8 mouse cellular contexts compared by ENCODE assay signal in the genomic region with DNA sequence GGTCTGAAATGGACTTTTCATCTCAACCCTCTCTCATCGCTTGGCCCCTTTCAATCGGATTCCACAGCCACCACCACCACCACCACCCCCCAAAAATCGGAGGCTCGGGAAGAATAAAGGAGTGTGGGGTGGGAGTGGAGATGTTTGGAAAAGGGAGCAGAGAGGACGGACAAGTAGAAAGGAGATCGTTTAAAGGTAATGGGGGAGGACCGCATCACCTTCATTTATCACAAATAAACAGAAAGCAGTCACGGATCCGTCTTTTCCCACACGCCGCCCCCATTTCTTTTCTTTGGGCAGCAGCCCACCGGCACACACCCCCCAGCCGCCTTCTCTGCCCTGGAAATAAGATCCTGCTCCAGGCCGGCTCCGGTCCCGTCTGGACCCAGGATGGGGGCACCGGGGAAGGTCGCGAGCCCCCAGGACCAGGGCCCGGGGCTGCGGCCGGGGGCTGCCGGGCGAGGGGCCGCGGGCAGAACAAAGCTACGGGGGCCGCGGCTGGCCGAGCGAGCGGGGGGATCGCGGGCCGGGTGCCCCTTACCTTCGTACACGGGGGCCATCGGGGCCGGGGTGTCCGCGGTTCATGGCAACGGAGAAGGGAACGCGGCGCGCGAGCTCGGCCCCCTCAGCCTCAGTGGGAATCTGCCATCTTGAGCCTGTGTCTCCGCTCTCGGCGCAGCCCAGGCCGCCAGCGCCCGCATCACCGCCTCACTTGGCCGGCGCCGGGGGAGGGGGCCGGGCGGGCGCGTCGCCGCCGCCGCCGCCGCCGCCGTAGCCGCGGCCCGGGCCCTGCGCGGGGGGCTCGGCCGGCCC. TPM values are rescaled to one million over a fixed set of nuclear protein-coding genes. Genes with fewer than 3 reads are reported as not detected.
A peak's percentile ranks its signal among the peaks of the same experiment; 100 is the strongest.
DNase-seq lines count a peak whose midpoint lies in the region; ATAC-seq and TF ChIP-seq lines count a peak whose summit lies in the region.

TSS of gene Tbxas1 (plus strand) at position 147 of the 813 bp plus-strand sequence.

- peak within 1 kb of the TSS; percentile 24; the same call in 1 of the 2 replicates for H3K27ac ChIP-seq in cerebellum, adult 2 months (ENCODE audit: insufficient read depth, low read length)
- H3K27ac ChIP-seq in forebrain, embryonic 16.5 days (ENCODE audit: low read length) = peak within 1 kb of the TSS; percentile 89
- H3K27ac ChIP-seq in hindbrain, embryonic 11.5 days (ENCODE audit: low read depth, low read length) = peak within 1 kb of the TSS; percentile 90

- WGBS in cerebellum, adult 2 months = 2% methylated on average over 77 of the region's 77 CpGs
- 2% methylated on average over 73 of the region's 77 CpGs for WGBS in forebrain, embryonic 16.5 days
- WGBS in hindbrain, embryonic 11.5 days = 0% methylated on average over 19 of the region's 77 CpGs

- H3K9me3 ChIP-seq in forebrain, embryonic 16.5 days (ENCODE audit: control insufficient read depth, low read length) = no peaks in the 10 kb centered on the region
- H3K9me3 ChIP-seq in hindbrain, embryonic 11.5 days (ENCODE audit: control insufficient read depth, low read length) = no peaks in the 10 kb centered on the region

- peak within 1 kb of the TSS; percentile 65 for H3K4me3 ChIP-seq in cerebellum, adult 2 months (replicated peaks; ENCODE audit: insufficient read depth, low read depth, low read length)
- peak within 1 kb of the TSS; percentile 67 for H3K4me3 ChIP-seq in forebrain, embryonic 16.5 days (replicated peaks; ENCODE audit: low read length)
- peak within 1 kb of the TSS; percentile 98 for H3K4me3 ChIP-seq in hindbrain, embryonic 11.5 days (ENCODE audit: low read depth, low read length)

- H3K36me3 ChIP-seq in forebrain, embryonic 16.5 days (ENCODE audit: control insufficient read depth, insufficient read depth) = no peaks in the 10 kb centered on the region
- no peaks in the 10 kb centered on the region for H3K36me3 ChIP-seq in hindbrain, embryonic 11.5 days (ENCODE audit: control insufficient read depth, insufficient read depth, low read length)

- no peak for TF ChIP-seq POLR2A in cerebellum, adult 2 months (IDR thresholded peaks at IDR 0.05; ENCODE audit: borderline replicate concordance, insufficient read depth, low read length)

- peak; percentile 59 for DNase-seq in MN1 (ENCODE audit: low spot score)
- DNase-seq in cerebellum, adult 2 months = peak; percentile 54 to 57
- peak; percentile 70 for DNase-seq in hindbrain, embryonic 11.5 days (ENCODE audit: low spot score)
- DNase-seq in left cerebral cortex, adult 18-20 months (ENCODE audit: low spot score in 2 of 2) = peak; percentile 56 to 65
- peak; percentile 64 to 76 for DNase-seq in lung, postnatal 4 days
- DNase-seq in right cerebral cortex, postnatal 10 days (ENCODE audit: low spot score in 2 of 2) = peak; percentile 61 to 64
- DNase-seq in urinary bladder, postnatal 4 days (ENCODE audit: low spot score in 2 of 2) = peak; percentile 36 to 65

- H3K27me3 ChIP-seq in cerebellum, adult 2 months (ENCODE audit: control insufficient read depth, insufficient read depth, low read length) = no peaks in the 10 kb centered on the region
- no peaks in the 10 kb centered on the region for H3K27me3 ChIP-seq in forebrain, embryonic 16.5 days (replicated peaks; ENCODE audit: control insufficient read depth, insufficient read depth, low read length)
- H3K27me3 ChIP-seq in hindbrain, embryonic 11.5 days (ENCODE audit: control insufficient read depth, insufficient read depth, low read length) = no peaks in the 10 kb centered on the region

- peak; percentile 47 for ATAC-seq in forebrain, embryonic 16.5 days
- ATAC-seq in hindbrain, embryonic 11.5 days (ENCODE audit: low FRiP score) = peak; percentile 49

- peak within 1 kb of the TSS; percentile 95 for H3K9ac ChIP-seq in forebrain, embryonic 16.5 days (replicated peaks; ENCODE audit: low read depth, low read length)
- peak within 1 kb of the TSS; percentile 99 for H3K9ac ChIP-seq in hindbrain, embryonic 11.5 days (ENCODE audit: low read depth, low read length)

- TF ChIP-seq CTCF in cerebellum, adult 2 months (IDR thresholded peaks at IDR 0.05; ENCODE audit: borderline replicate concordance, insufficient read depth, low read depth, low read length) = no peak

- no peaks in the 10 kb centered on the region for H3K4me1 ChIP-seq in cerebellum, adult 2 months (ENCODE audit: control insufficient read depth, insufficient read depth, low read length)
- peaks cover 29% of the 10 kb centered on the region for H3K4me1 ChIP-seq in forebrain, embryonic 16.5 days (replicated peaks; ENCODE audit: control insufficient read depth, insufficient read depth, low read length)
- peaks cover 11% of the 10 kb centered on the region for H3K4me1 ChIP-seq in hindbrain, embryonic 11.5 days (replicated peaks; ENCODE audit: control insufficient read depth, insufficient read depth, low read length)

- H3K4me2 ChIP-seq in forebrain, embryonic 16.5 days (ENCODE audit: low read length) = peak within 1 kb of the TSS; percentile 70
- H3K4me2 ChIP-seq in hindbrain, embryonic 11.5 days (replicated peaks; ENCODE audit: low read depth, low read length) = peak within 1 kb of the TSS; percentile 61

RNA-seq across cellular contexts. Expression of gene Tbxas1, which starts in this region (rescaled TPM):
- polyA plus RNA-seq in cerebellum, adult 2 months (2012; rRNA removed) = 1.2 TPM in 2 replicates
- polyA plus RNA-seq in forebrain, embryonic 16.5 days (2015; fragmentation: Nextera tagmentation; extraction: Ambion mirVana) = 1.1 and 1.4 TPM in 2 replicates
- 0.69 and 1.4 TPM in 2 replicates for polyA plus RNA-seq in hindbrain, embryonic 11.5 days (2014; fragmentation: Nextera tagmentation; extraction: Ambion mirVana)
- 1 to 10 TPM; 2.0 to 2.2 TPM for total RNA-seq in left cerebral cortex, adult 18-20 months (2021)

Comparison
In these comparisons a context has a peak if more than half of its experiments do, and no peak if none do; other contexts are left out.
1. Peak in every context shown above with its lines: DNase-seq, ATAC-seq, H3K4me3 ChIP-seq and H3K27ac ChIP-seq.
2. H3K27ac ChIP-seq: peak in every context shown above with its lines; median percentile 90 in hindbrain, embryonic 11.5 days; 89 in forebrain, embryonic 16.5 days; 24 in cerebellum, adult 2 months.